Mouse (Mus musculus) kidney, adult 2 months (tissue): Measurements from ENCODE around the gene Cab39l. TPM values are rescaled to one million over a fixed set of nuclear protein-coding genes. Genes with fewer than 3 reads are reported as not detected.
"Not testable (repeated sequence)": the region's sequence is repeated elsewhere in the genome, so short reads cannot be mapped to it uniquely, and the experiment has no call there.

Experiments used
- DNase-seq: peaks from one replicate; pipeline ENCODE4 v3.0.0; 2021
- H3K27ac ChIP-seq: fragments of 200-500 bp; 2 replicates; pipeline ENCODE4 v1.5.1; 2012; ENCODE audit warnings: low read depth, low read length, control low read depth, inconsistent platforms; ENCODE audit not compliant: insufficient read depth
- H3K27me3 ChIP-seq: fragments of 200-500 bp; replicated peaks from 2 replicates; pipeline ENCODE4 v1.6.1; 2012; ENCODE audit warnings: mild to moderate bottlenecking, moderate library complexity, low read length, inconsistent platforms; ENCODE audit not compliant: control insufficient read depth, insufficient read depth
- H3K36me3 ChIP-seq: fragments of 200-500 bp; 2 replicates; pipeline ENCODE4 v1.6.1; 2012; ENCODE audit warnings: mild to moderate bottlenecking, moderate library complexity, low read length, inconsistent platforms; ENCODE audit not compliant: control insufficient read depth, insufficient read depth
- H3K4me1 ChIP-seq: fragments of 200-500 bp; 2 replicates; pipeline ENCODE4 v1.6.1; 2011; ENCODE audit warnings: low read length; ENCODE audit not compliant: control insufficient read depth, insufficient read depth
- H3K4me3 ChIP-seq: fragments of 200-500 bp; 2 replicates; pipeline ENCODE4 v1.5.1; 2011; ENCODE audit warnings: mild to moderate bottlenecking, low read depth, low read length, control low read depth; ENCODE audit not compliant: insufficient read depth
- CTCF ChIP-seq: fragments of 200-500 bp; conservative IDR thresholded peaks from 2 replicates; pipeline ENCODE4 v1.5.1; 2011; ENCODE audit warnings: low read depth, mild to moderate bottlenecking, control low read depth, low read length, moderate library complexity, mixed read lengths; ENCODE audit not compliant: insufficient read depth, insufficient read length
- POLR2A ChIP-seq: fragments of 200-500 bp; IDR thresholded peaks from one replicate; pipeline ENCODE4 v1.6.1; 2011; ENCODE audit warnings: low read depth, low read length, control low read depth
- WGBS: fragments of 180-500 bp; shearing (Covaris S2); methylation state at CpG from one replicate; pipeline ENCODE4 v1.1.7; 2018; 5-methylcytosine and 5-hydroxymethylcytosine counted together
- polyA plus RNA-seq: library from polyadenylated mRNA; depleted of rRNA; stranded (reverse); fragments of >200 nt; gene quantifications from 2 replicates; pipeline ENCODE4 v1.2.3, GENCODE M21; 2012

Cab39l gene
- polyA plus RNA-seq, 1 experiment: 24.6 TPM

- Histone ChIP-seq H3K27me3 (no peaks in the 10 kb centered on the region), H3K4me3 (peak within 1 kb of the TSS; percentile 96), H3K36me3 (no peaks in the 10 kb centered on the region), H3K4me1 (no peaks in the 10 kb centered on the region; the same call in 1 of the 2 replicates), H3K27ac (peak within 1 kb of the TSS; percentile 83)
- peak; percentile 98 for DNase-seq
- under 1% methylated on average over 45 of the region's 48 CpGs for whole genome bisulfite sequencing
- peak; percentile 67 for TF ChIP-seq POLR2A
- no peak for TF ChIP-seq CTCF
These were observed 156.9 kb downstream of the Cab39l start, which contains the start of gene Cdadc1 for GRCm38 (mm10) chr14:59597398-59598259. TSS of gene Cdadc1 (minus strand) at chr14:59597959.

GRCm38 (mm10) chr14:59598260-59598627 lies 157.5 kb downstream of the Cab39l start:
- peak overlapping the region; percentile 64; the same call in 1 of the 2 replicates for H3K27ac ChIP-seq
- TF ChIP-seq CTCF (no peak), POLR2A (no peak)
- no peaks in the 10 kb centered on the region for H3K36me3 ChIP-seq
- H3K4me3 ChIP-seq: peak overlapping the region; percentile 96
- DNase-seq: no peak
- WGBS: 3% methylated on average over 8 of the region's 8 CpGs
- no peaks in the 10 kb centered on the region for H3K27me3 ChIP-seq
- H3K4me1 ChIP-seq: no peaks in the 10 kb centered on the region; the same call in 1 of the 2 replicates

GRCm38 (mm10) chr14:59604002-59604645 lies 163.4 kb downstream of the Cab39l start:
- Histone ChIP-seq H3K4me3 (no peak overlapping the region), H3K27ac (no peak overlapping the region), H3K4me1 (no peaks in the 10 kb centered on the region), H3K27me3 (no peaks in the 10 kb centered on the region; the same call in 1 of the 2 replicates), H3K36me3 (no peaks in the 10 kb centered on the region)
- peak; percentile 44 for DNase-seq
- WGBS: 61% methylated on average over 5 of the region's 5 CpGs
- TF ChIP-seq POLR2A (no peak), CTCF (peak; percentile 21; the same call in 1 of the 2 replicates)

- peak; percentile 70 for DNase-seq
- Histone ChIP-seq H3K36me3 (no peaks in the 10 kb centered on the region), H3K4me1 (no peaks in the 10 kb centered on the region), H3K4me3 (no peak overlapping the region), H3K27me3 (no peaks in the 10 kb centered on the region; the same call in 1 of the 2 replicates), H3K27ac (no peak overlapping the region)
- TF ChIP-seq POLR2A: no peak
- peak; percentile 70 for TF ChIP-seq CTCF
- WGBS: 11% methylated on average over 5 of the region's 5 CpGs
These were observed 165.0 kb downstream of the Cab39l start for GRCm38 (mm10) chr14:59605671-59606353.

GRCm38 (mm10) chr14:59607021-59607420 lies 166.2 kb downstream of the Cab39l start:
- Histone ChIP-seq H3K27me3 (no peaks in the 10 kb centered on the region; the same call in 1 of the 2 replicates), H3K27ac (no peak overlapping the region), H3K36me3 (no peaks in the 10 kb centered on the region), H3K4me1 (no peaks in the 10 kb centered on the region), H3K4me3 (no peak overlapping the region)
- TF ChIP-seq CTCF: no peak
- no peak for TF ChIP-seq POLR2A
- DNase-seq: no peak
- WGBS: 39% methylated on average over 3 of the region's 3 CpGs

GRCm38 (mm10) chr14:59612920-59613625 lies 172.3 kb downstream of the Cab39l start:
- no peaks in the 10 kb centered on the region for H3K36me3 ChIP-seq
- H3K4me3 ChIP-seq: no peak overlapping the region
- 45% methylated on average over 14 of the region's 14 CpGs for WGBS
- no peaks in the 10 kb centered on the region for H3K4me1 ChIP-seq
- DNase-seq: peak; percentile 58
- no peaks in the 10 kb centered on the region for H3K27me3 ChIP-seq
- peak; percentile 56 for TF ChIP-seq CTCF
- TF ChIP-seq POLR2A: no peak
- no peak overlapping the region for H3K27ac ChIP-seq

GRCm38 (mm10) chr14:59614149-59614548 lies 173.4 kb downstream of the Cab39l start:
- not testable (repeated sequence) for H3K4me1 ChIP-seq, H3K4me3 ChIP-seq, H3K36me3 ChIP-seq, H3K27me3 ChIP-seq, H3K27ac ChIP-seq, DNase-seq
- 65% methylated on average over 3 of the region's 3 CpGs for WGBS
